Comparison of ENCODE assay signal across 8 mouse cellular contexts in genomic region chr11:19923888-19924756, GRCm38 (mm10). TPM values are rescaled to one million over a fixed set of nuclear protein-coding genes. Genes with fewer than 3 reads are reported as not detected.
DNase-seq lines count a peak whose midpoint lies in the region; ATAC-seq lines count a peak whose summit lies in the region.

Gene Spred2 (plus strand): TSS chr11:19924375.

- under 1% methylated on average over 57 of the region's 57 CpGs for WGBS in hindbrain, embryonic 10.5 days

- H3K27ac ChIP-seq in hindbrain, embryonic 10.5 days, result peak within 1 kb of the TSS; percentile 98

- ATAC-seq in frontal cortex, adult (ENCODE audit: low TSS enrichment), result peak; percentile 60

- peaks cover 43% of the 10 kb centered on the region for H3K4me1 ChIP-seq in hindbrain, embryonic 10.5 days (replicated peaks)

- no peaks in the 10 kb centered on the region for H3K27me3 ChIP-seq in hindbrain, embryonic 10.5 days (ENCODE audit: insufficient read depth, poor library complexity, severe bottlenecking)

- no peaks in the 10 kb centered on the region for H3K9me3 ChIP-seq in hindbrain, embryonic 10.5 days

- DNase-seq in Muller cell, postnatal 12 days (ENCODE audit: inconsistent ontology term), result peak; percentile 95
- peak; percentile 92 for DNase-seq in cerebellum, adult 9-10 months
- peak; percentile 92 for DNase-seq in hindbrain, embryonic 10.5 days (ENCODE audit: low spot score)
- peak; percentile 87 to 91 for DNase-seq in layer of hippocampus, postnatal 14 days (ENCODE audit: low spot score in 2 of 2)
- DNase-seq in lung, postnatal 14 days, result peak; percentile 84
- peak; percentile 50 for DNase-seq in retina, adult 2 months (ENCODE audit: low read depth, low spot score)
- peak; percentile 78 to 85 for DNase-seq in thymus, postnatal 36 days

- peak within 1 kb of the TSS; percentile 90 for H3K4me3 ChIP-seq in hindbrain, embryonic 10.5 days

- H3K36me3 ChIP-seq in hindbrain, embryonic 10.5 days, result no peaks in the 10 kb centered on the region

RNA-seq across cellular contexts. Expression of gene Spred2, which starts in this region (rescaled TPM):
- polyA plus RNA-seq in hindbrain, embryonic 10.5 days (2016; fragmentation: Nextera tagmentation; extraction: Ambion mirVana), result 4.7 and 6.3 TPM in 2 replicates
- 10 to 100 TPM; 82.5 to 88.9 TPM for total RNA-seq in layer of hippocampus, postnatal 14 days (2021)

Comparison
In these comparisons a context has a peak if more than half of its experiments do, and no peak if none do; other contexts are left out.
1. Peak in every context shown above with its lines: DNase-seq, ATAC-seq, H3K4me3 ChIP-seq and H3K27ac ChIP-seq.